Mouse (Mus musculus) CH12.LX (cell line): ENCODE measurements around the gene Adarb1.

Source experiments
- CHD1 ChIP-seq: IDR thresholded peaks from 2 replicates; pipeline ENCODE4 v1.6.1; 2012; ENCODE audit warnings: low read depth, low read length, improper control_type of control experiment, inconsistent platforms
- JUND ChIP-seq: conservative IDR thresholded peaks from 2 replicates; pipeline ENCODE4 v1.6.1; 2011; ENCODE audit warnings: low read depth, low read length, improper control_type of control experiment
- MAX ChIP-seq: IDR thresholded peaks from 2 replicates; pipeline ENCODE4 v1.6.1; 2011; ENCODE audit warnings: low read length, improper control_type of control experiment
- RCOR1 ChIP-seq: conservative IDR thresholded peaks from 2 replicates; pipeline ENCODE4 v1.6.1; 2012; ENCODE audit warnings: low read depth, mild to moderate bottlenecking, inconsistent platforms, low read length, improper control_type of control experiment

DNA sequence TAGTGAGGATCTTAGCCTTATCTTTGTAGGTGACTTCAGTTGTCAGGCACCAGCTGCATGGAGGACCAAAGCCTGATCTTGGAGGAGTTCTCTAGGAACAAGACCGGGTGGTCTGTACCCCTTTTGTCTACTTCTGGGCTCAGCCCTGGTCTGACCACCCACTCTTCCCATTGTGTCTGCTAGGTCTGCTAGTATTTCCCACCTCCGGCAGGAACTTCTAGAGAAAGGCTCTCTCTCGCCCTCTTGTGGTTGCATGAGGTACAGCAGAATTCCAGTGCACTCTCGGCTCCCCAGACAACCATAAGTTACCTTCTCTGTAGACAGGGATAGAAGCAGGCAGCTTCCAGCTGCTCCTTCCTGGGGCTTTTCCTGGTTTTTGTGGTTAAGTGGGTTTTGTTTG is 165.3 kb downstream of the Adarb1 start:
- TF ChIP-seq MAX (no peak), CHD1 (no peak), RCOR1 (no peak), JUND (no peak)
